Mouse (Mus musculus) liver, postnatal 0 days (tissue): ENCODE results near the gene Cnnm2.

Source experiments
- CTCF ChIP-seq: sonication (generic); IDR thresholded peaks from 2 replicates; pipeline ENCODE4 v1.5.1; 2016; ENCODE audit warnings: antibody characterized with exemption, low read depth
- EP300 ChIP-seq: IDR thresholded peaks from 2 replicates; pipeline ENCODE4 v1.6.1; 2016; ENCODE audit warnings: antibody characterized with exemption, low read depth, mild to moderate bottlenecking

DNA sequence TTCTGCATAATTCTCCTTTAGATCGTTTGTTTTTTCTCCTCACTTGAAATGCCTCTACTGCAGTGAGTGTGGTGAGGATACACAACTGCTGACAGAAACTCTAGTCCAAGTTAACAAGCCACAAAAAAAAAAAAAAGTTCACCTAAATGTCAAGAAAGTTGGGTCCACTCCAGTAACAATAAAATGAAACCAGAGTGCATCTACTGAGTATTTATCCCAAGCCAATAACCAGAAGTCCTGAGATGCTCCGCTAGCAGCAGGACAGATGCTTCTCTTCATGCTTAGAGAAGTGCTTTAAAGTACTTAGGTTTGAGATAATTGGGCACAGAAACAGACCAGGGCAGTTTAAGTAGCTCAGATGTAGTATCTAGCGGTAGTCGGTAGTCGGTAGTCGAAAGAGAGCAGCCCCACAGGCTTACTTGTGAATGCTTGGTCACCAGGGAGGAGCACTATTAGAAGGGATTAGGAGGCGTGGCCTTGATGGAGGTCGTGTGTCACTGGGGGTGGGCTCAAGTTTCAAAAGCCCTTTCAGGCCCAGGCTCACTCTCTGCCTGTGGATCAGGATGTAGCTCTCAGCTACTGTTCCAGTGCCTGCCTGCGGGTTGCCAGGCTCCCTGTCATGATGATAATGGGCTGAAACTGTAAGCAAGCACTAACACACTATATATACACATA lies 154.1 kb downstream of the Cnnm2 start:
- no peak for TF ChIP-seq EP300
- TF ChIP-seq CTCF: no peak
